Mouse (Mus musculus): Measurements from ENCODE around the gene Wdr95.

- no peak for TF ChIP-seq POLR2A (IDR thresholded peaks at IDR 0.05; ENCODE audit: insufficient read depth, low read depth, low read length)
- no peak for TF ChIP-seq CTCF (IDR thresholded peaks at IDR 0.05)
Measured at GRCm38 (mm10) chr5:149585910-149586309, 57.4 kb downstream of the Wdr95 start.

Data from heart, adult 2 months (tissue).